Mouse (Mus musculus): ENCODE data around the gene Tm6sf1. TPM values are rescaled to one million over a fixed set of nuclear protein-coding genes. Genes with fewer than 3 reads are reported as not detected.

Tm6sf1 gene
- total and polyA plus RNA-seq, 3 experiments, result 0.28 to 0.93 (median 0.57) TPM

GRCm38 (mm10) chr7:81933061-81933600 is 74.3 kb downstream of the Tm6sf1 start:
- DNase-seq (ENCODE audit: extremely low read depth), result no peak
- H3K4me2 ChIP-seq (ENCODE audit: insufficient read depth, low read depth, poor library complexity, severe bottlenecking), result no peak overlapping the region
- H3K79me2 ChIP-seq (replicated peaks; ENCODE audit: control insufficient read depth, extremely low read depth, insufficient read depth, poor library complexity, severe bottlenecking), result no peaks in the 10 kb centered on the region
- no peak overlapping the region for H3K27ac ChIP-seq (ENCODE audit: insufficient read depth, low read depth)
- H3K9ac ChIP-seq (ENCODE audit: insufficient read depth, low read depth), result no peak overlapping the region
- no peaks in the 10 kb centered on the region for H3K36me3 ChIP-seq (replicated peaks in 1 of 2; ENCODE audit: control insufficient read depth in 1 of 2, insufficient read depth in 1 of 2, low read length in 1 of 2)
- no peak for TF ChIP-seq ELF1 (IDR thresholded peaks at IDR 0.05; ENCODE audit: low read depth, low read length)
- TF ChIP-seq SIN3A (IDR thresholded peaks at IDR 0.05; ENCODE audit: low read length), result no peak
- no peak for TF ChIP-seq POLR2A (IDR thresholded peaks at IDR 0.05; ENCODE audit: low read depth, low read length)
- TF ChIP-seq CTCF (conservative IDR thresholded peaks at IDR 0.05 in 1 of 2, IDR thresholded peaks at IDR 0.05 in 1 of 2; ENCODE audit: low read depth in 2 of 2, low read length in 2 of 2), result no peak
- no peak for TF ChIP-seq TCF12 (IDR thresholded peaks at IDR 0.05; ENCODE audit: low read depth, low read length)
- no peak for TF ChIP-seq RAD21 (IDR thresholded peaks at IDR 0.05; ENCODE audit: low read depth, low read length)
- no peak for TF ChIP-seq ZC3H11A (IDR thresholded peaks at IDR 0.05; ENCODE audit: low read depth, low read length)
- no peak for TF ChIP-seq CHD2 (IDR thresholded peaks at IDR 0.05; ENCODE audit: low read length)
- no peak for TF ChIP-seq BHLHE40 (IDR thresholded peaks at IDR 0.05; ENCODE audit: low read depth, low read length)
- no peak for TF ChIP-seq USF2 (conservative IDR thresholded peaks at IDR 0.05; ENCODE audit: low read depth, low read length)
- no peak for TF ChIP-seq MAX (IDR thresholded peaks at IDR 0.05; ENCODE audit: low read length)
- no peak for TF ChIP-seq SMC3 (IDR thresholded peaks at IDR 0.05; ENCODE audit: low read depth, low read length)
- no peak for TF ChIP-seq TBP (conservative IDR thresholded peaks at IDR 0.05; ENCODE audit: low read depth, low read length)
- TF ChIP-seq ZNF384 (IDR thresholded peaks at IDR 0.05; ENCODE audit: low read depth, low read length), result no peak
- no peak for TF ChIP-seq EP300 (IDR thresholded peaks at IDR 0.05; ENCODE audit: low read length)
- no peak for TF ChIP-seq ZMIZ1 (IDR thresholded peaks at IDR 0.05; ENCODE audit: low read depth, low read length)
- no peak for TF ChIP-seq RCOR1 (conservative IDR thresholded peaks at IDR 0.05; ENCODE audit: low read depth, low read length)
- TF ChIP-seq CHD1 (IDR thresholded peaks at IDR 0.05; ENCODE audit: low read depth, low read length), result no peak
- dilution Hi-C loops (cut with MboI; ENCODE audit: extremely low pct_ligation_motif_present, extremely low pct_unique_long_range_greater_than_20kb, low sequenced_read_pairs), result no loop called here
- H3K4me1 ChIP-seq (ENCODE audit: control insufficient read depth in 1 of 2, insufficient read depth in 2 of 2), result no peaks in the 10 kb centered on the region
- H3K4me3 ChIP-seq (replicated peaks in 1 of 3; ENCODE audit: low read depth in 2 of 3, low read length in 2 of 3, poor library complexity in 1 of 3), result no peak overlapping the region
- H3K9me3 ChIP-seq (replicated peaks; ENCODE audit: low read length), result peaks cover 14% of the 10 kb centered on the region
- in situ Hi-C loops (cut with MboI; ENCODE audit: low pct_ligation_motif_present, low pct_unique_long_range_greater_than_20kb, low sequenced_read_pairs), result no loop called here
- no peaks in the 10 kb centered on the region for H3K27me3 ChIP-seq (replicated peaks)

- in situ Hi-C loops (cut with MboI; ENCODE audit: low pct_ligation_motif_present, low pct_unique_long_range_greater_than_20kb, low sequenced_read_pairs), result no loop called here
- Histone ChIP-seq H3K4me2 (ENCODE audit: insufficient read depth, low read depth, poor library complexity, severe bottlenecking) (no peak overlapping the region), H3K4me1 (ENCODE audit: control insufficient read depth in 1 of 2, insufficient read depth in 2 of 2) (no peaks in the 10 kb centered on the region), H3K36me3 (replicated peaks in 1 of 2; ENCODE audit: control insufficient read depth in 1 of 2, insufficient read depth in 1 of 2, low read length in 1 of 2) (no peaks in the 10 kb centered on the region), H3K9me3 (replicated peaks; ENCODE audit: low read length) (peaks cover 14% of the 10 kb centered on the region), H3K27me3 (replicated peaks) (no peaks in the 10 kb centered on the region), H3K4me3 (replicated peaks in 1 of 3; ENCODE audit: low read depth in 2 of 3, low read length in 2 of 3, poor library complexity in 1 of 3) (no peak overlapping the region), H3K9ac (ENCODE audit: insufficient read depth, low read depth) (no peak overlapping the region), H3K27ac (ENCODE audit: insufficient read depth, low read depth) (no peak overlapping the region), H3K79me2 (replicated peaks; ENCODE audit: control insufficient read depth, extremely low read depth, insufficient read depth, poor library complexity, severe bottlenecking) (no peaks in the 10 kb centered on the region)
- dilution Hi-C loops (cut with MboI; ENCODE audit: extremely low pct_ligation_motif_present, extremely low pct_unique_long_range_greater_than_20kb, low sequenced_read_pairs), result no loop called here
- TF ChIP-seq JUND (conservative IDR thresholded peaks at IDR 0.05; ENCODE audit: low read depth, low read length), result no peak
- TF ChIP-seq USF1 (IDR thresholded peaks at IDR 0.05; ENCODE audit: low read depth, low read length), result no peak
- TF ChIP-seq NRF1 (IDR thresholded peaks at IDR 0.05; ENCODE audit: low read depth, low read length), result no peak
- DNase-seq (ENCODE audit: extremely low read depth), result no peak
Observed at GRCm38 (mm10) chr7:81933601-81934266, 74.9 kb downstream of the Tm6sf1 start.

Other genes with a start within 250 kb of the Tm6sf1 start
- gene Homer2, start 151.5 kb upstream of the Tm6sf1 start, total RNA-seq (2012; rRNA removed), result 0.08 TPM in 1 of 2 replicates, not detected in the other
- gene Homer2, start 151.5 kb upstream of the Tm6sf1 start, total RNA-seq (2014; rRNA removed), result not detected in 2 replicates
- gene Homer2, start 151.5 kb upstream of the Tm6sf1 start, polyA plus RNA-seq (2012; ENCODE audit: insufficient read length, low read depth), result not detected in 2 replicates
- gene Ramac, start 96.1 kb upstream of the Tm6sf1 start, total RNA-seq (2012; rRNA removed), result 30.8 and 36.4 TPM in 2 replicates
- gene Ramac, start 96.1 kb upstream of the Tm6sf1 start, total RNA-seq (2014; rRNA removed), result 133 and 134 TPM in 2 replicates
- 48.1 and 56.8 TPM in 2 replicates for gene Ramac, start 96.1 kb upstream of the Tm6sf1 start, polyA plus RNA-seq (2012; ENCODE audit: insufficient read length, low read depth)
- 52.5 and 53.2 TPM in 2 replicates for gene 3110040N11Rik, start 69.5 kb upstream of the Tm6sf1 start, total RNA-seq (2012; rRNA removed)
- 73.7 and 91.7 TPM in 2 replicates for gene 3110040N11Rik, start 69.5 kb upstream of the Tm6sf1 start, total RNA-seq (2014; rRNA removed)
- 58.6 and 70.4 TPM in 2 replicates for gene 3110040N11Rik, start 69.5 kb upstream of the Tm6sf1 start, polyA plus RNA-seq (2012; ENCODE audit: insufficient read length, low read depth)
- 45.8 and 48.0 TPM in 2 replicates for gene Btbd1, start 29.6 kb upstream of the Tm6sf1 start, total RNA-seq (2012; rRNA removed)
- 67.1 and 79.3 TPM in 2 replicates for gene Btbd1, start 29.6 kb upstream of the Tm6sf1 start, total RNA-seq (2014; rRNA removed)
- 88.8 and 101 TPM in 2 replicates for gene Btbd1, start 29.6 kb upstream of the Tm6sf1 start, polyA plus RNA-seq (2012; ENCODE audit: insufficient read length, low read depth)
- gene Gm10160, start 3.2 kb upstream of the Tm6sf1 start, total RNA-seq (2012; rRNA removed), result not detected in 2 replicates
- gene Gm10160, start 3.2 kb upstream of the Tm6sf1 start, total RNA-seq (2014; rRNA removed), result not detected in 2 replicates
- gene Gm10160, start 3.2 kb upstream of the Tm6sf1 start, polyA plus RNA-seq (2012; ENCODE audit: insufficient read length, low read depth), result not detected in 2 replicates
- 0.04 TPM in 2 replicates for gene Hdgfl3, start 75.5 kb downstream of the Tm6sf1 start, total RNA-seq (2012; rRNA removed)
- gene Hdgfl3, start 75.5 kb downstream of the Tm6sf1 start, total RNA-seq (2014; rRNA removed), result not detected in 2 replicates
- not detected in 2 replicates for gene Hdgfl3, start 75.5 kb downstream of the Tm6sf1 start, polyA plus RNA-seq (2012; ENCODE audit: insufficient read length, low read depth)
- gene Bnc1, start 133.3 kb downstream of the Tm6sf1 start, total RNA-seq (2012; rRNA removed), result not detected in 2 replicates
- gene Bnc1, start 133.3 kb downstream of the Tm6sf1 start, total RNA-seq (2014; rRNA removed), result not detected in 2 replicates
- gene Bnc1, start 133.3 kb downstream of the Tm6sf1 start, polyA plus RNA-seq (2012; ENCODE audit: insufficient read length, low read depth), result not detected in 2 replicates

Data from CH12.LX (cell line).